Mouse (Mus musculus) kidney, adult 2 months (tissue): ENCODE measurements at regions not wholly inside any gene's neighbourhood (a gene's known extent, or its start where the extent isn't known, plus 50 kb on each side); places are given as distances from the start of the nearest gene placed in this dataset.

Experiments used
- CTCF ChIP-seq: fragments of 200-500 bp; conservative IDR thresholded peaks from 2 replicates; pipeline ENCODE4 v1.5.1; 2011; ENCODE audit warnings: low read depth, mild to moderate bottlenecking, control low read depth, low read length, moderate library complexity, mixed read lengths; ENCODE audit not compliant: insufficient read depth, insufficient read length
- POLR2A ChIP-seq: fragments of 200-500 bp; IDR thresholded peaks from one replicate; pipeline ENCODE4 v1.6.1; 2011; ENCODE audit warnings: low read depth, low read length, control low read depth

DNA sequence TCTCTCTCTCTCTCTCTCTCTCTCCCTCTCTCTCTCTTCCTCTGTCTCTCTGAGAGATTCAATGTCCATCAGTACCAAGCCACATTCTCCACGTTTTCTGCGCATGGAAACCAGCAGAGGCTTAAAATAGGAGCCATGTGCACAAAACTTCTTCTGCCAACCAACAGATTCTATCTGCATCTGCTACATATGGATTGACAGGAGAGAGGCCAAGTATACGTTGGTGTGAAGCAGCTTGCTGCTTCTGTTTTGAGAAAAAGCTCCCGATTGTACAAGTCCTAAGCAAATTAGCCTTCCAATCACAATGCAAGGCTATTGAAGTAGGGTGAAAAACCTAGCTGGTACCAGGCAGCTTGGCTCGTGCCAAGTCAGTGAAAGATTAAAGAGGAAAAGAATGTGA, 283.7 kb upstream of the Dpyd start:
- no peak for TF ChIP-seq POLR2A
- TF ChIP-seq CTCF, result no peak
